Mouse (Mus musculus): ENCODE data around the gene Rrp8. TPM values are rescaled to one million over a fixed set of nuclear protein-coding genes. Genes with fewer than 3 reads are reported as not detected.
"Not testable (repeated sequence)": the region's sequence is repeated elsewhere in the genome, so short reads cannot be mapped to it uniquely, and the experiment has no call there.

The Rrp8 gene
- polyA plus RNA-seq, 1 experiment: 16.3 TPM

- peak within 1 kb of the TSS; percentile 14; the same call in 1 of the 2 replicates for H3K27ac ChIP-seq (ENCODE audit: control insufficient read depth, insufficient read depth, low read length)
- peaks cover 39% of the 10 kb centered on the region for H3K36me3 ChIP-seq (ENCODE audit: control insufficient read depth, insufficient read depth, low read length)
- no peaks in the 10 kb centered on the region for H3K27me3 ChIP-seq (ENCODE audit: control insufficient read depth, insufficient read depth, low read length)
- 0 out of 2 replicates have a peak, but pooled peaks cover 6% of the 10 kb centered on the region for H3K4me1 ChIP-seq (replicated peaks; ENCODE audit: control insufficient read depth, insufficient read depth, low read length)
- TF ChIP-seq POLR2A (IDR thresholded peaks at IDR 0.05; ENCODE audit: control insufficient read depth, extremely low read depth, insufficient read depth, low read length, poor library complexity): peak; percentile 80
- TF ChIP-seq CTCF (IDR thresholded peaks at IDR 0.05; ENCODE audit: borderline replicate concordance, control insufficient read depth, extremely low read depth, insufficient read depth, low read length, poor library complexity): no peak
- under 1% methylated on average over 62 of the region's 62 CpGs for WGBS
- H3K4me3 ChIP-seq (ENCODE audit: control insufficient read depth, insufficient read depth, low read length): peak within 1 kb of the TSS; percentile 94
- peak; percentile 88 for DNase-seq
Observed at GRCm38 (mm10) chr7:105736264-105736901, 802 bp downstream of the Rrp8 start, which contains the start of gene Ilk. Gene Ilk, plus strand, starts transcription at chr7:105736592.

- not testable (repeated sequence) for H3K4me3 ChIP-seq (ENCODE audit: control insufficient read depth, insufficient read depth, low read length); DNase-seq; H3K4me1 ChIP-seq (replicated peaks; ENCODE audit: control insufficient read depth, insufficient read depth, low read length); H3K27ac ChIP-seq (ENCODE audit: control insufficient read depth, insufficient read depth, low read length); H3K27me3 ChIP-seq (ENCODE audit: control insufficient read depth, insufficient read depth, low read length)
- peaks cover 43% of the 10 kb centered on the region for H3K36me3 ChIP-seq (ENCODE audit: control insufficient read depth, insufficient read depth, low read length)
- WGBS: 47% methylated on average over 4 of the region's 4 CpGs
Observed at GRCm38 (mm10) chr7:105735464-105735863, 1.7 kb downstream of the Rrp8 start.

- 92% methylated on average over 8 of the region's 8 CpGs for WGBS
- no peak for DNase-seq
- Histone ChIP-seq H3K4me1 (replicated peaks; ENCODE audit: control insufficient read depth, insufficient read depth, low read length) (0 out of 2 replicates have a peak, but pooled peaks cover 6% of the 10 kb centered on the region), H3K27me3 (ENCODE audit: control insufficient read depth, insufficient read depth, low read length) (no peaks in the 10 kb centered on the region), H3K27ac (ENCODE audit: control insufficient read depth, insufficient read depth, low read length) (no peak overlapping the region), H3K36me3 (ENCODE audit: control insufficient read depth, insufficient read depth, low read length) (peaks cover 39% of the 10 kb centered on the region), H3K4me3 (ENCODE audit: control insufficient read depth, insufficient read depth, low read length) (no peak overlapping the region)
- TF ChIP-seq CTCF (IDR thresholded peaks at IDR 0.05; ENCODE audit: borderline replicate concordance, control insufficient read depth, extremely low read depth, insufficient read depth, low read length, poor library complexity) (no peak), POLR2A (IDR thresholded peaks at IDR 0.05; ENCODE audit: control insufficient read depth, extremely low read depth, insufficient read depth, low read length, poor library complexity) (no peak)
Observed at GRCm38 (mm10) chr7:105734826-105735225, 2.4 kb downstream of the Rrp8 start.

- Histone ChIP-seq H3K4me3 (ENCODE audit: control insufficient read depth, insufficient read depth, low read length) (no peak overlapping the region), H3K4me1 (replicated peaks; ENCODE audit: control insufficient read depth, insufficient read depth, low read length) (0 out of 2 replicates have a peak, but pooled peaks cover 4% of the 10 kb centered on the region), H3K27ac (ENCODE audit: control insufficient read depth, insufficient read depth, low read length) (no peak overlapping the region), H3K36me3 (ENCODE audit: control insufficient read depth, insufficient read depth, low read length) (peaks cover 39% of the 10 kb centered on the region), H3K27me3 (ENCODE audit: control insufficient read depth, insufficient read depth, low read length) (no peaks in the 10 kb centered on the region)
- TF ChIP-seq CTCF (IDR thresholded peaks at IDR 0.05; ENCODE audit: borderline replicate concordance, control insufficient read depth, extremely low read depth, insufficient read depth, low read length, poor library complexity): no peak
- no peak for TF ChIP-seq POLR2A (IDR thresholded peaks at IDR 0.05; ENCODE audit: control insufficient read depth, extremely low read depth, insufficient read depth, low read length, poor library complexity)
- WGBS: 99% methylated on average over 11 of the region's 11 CpGs
- DNase-seq: no peak
Observed at GRCm38 (mm10) chr7:105733836-105734235, 3.3 kb downstream of the Rrp8 start.

- no peak overlapping the region for H3K27ac ChIP-seq (ENCODE audit: control insufficient read depth, insufficient read depth, low read length)
Observed at GRCm38 (mm10) chr7:105728701-105729428, 8.3 kb downstream of the Rrp8 start.

GRCm38 (mm10) chr7:105726980-105727325 is 10.2 kb downstream of the Rrp8 start:
- H3K36me3 ChIP-seq (ENCODE audit: control insufficient read depth, insufficient read depth, low read length): peaks cover 15% of the 10 kb centered on the region
- no peak overlapping the region for H3K27ac ChIP-seq (ENCODE audit: control insufficient read depth, insufficient read depth, low read length)
- H3K27me3 ChIP-seq (ENCODE audit: control insufficient read depth, insufficient read depth, low read length): no peaks in the 10 kb centered on the region
- TF ChIP-seq POLR2A (IDR thresholded peaks at IDR 0.05; ENCODE audit: control insufficient read depth, extremely low read depth, insufficient read depth, low read length, poor library complexity) (no peak), CTCF (IDR thresholded peaks at IDR 0.05; ENCODE audit: borderline replicate concordance, control insufficient read depth, extremely low read depth, insufficient read depth, low read length, poor library complexity) (no peak)
- DNase-seq: no peak
- H3K4me3 ChIP-seq (ENCODE audit: control insufficient read depth, insufficient read depth, low read length): no peak overlapping the region
- H3K4me1 ChIP-seq (replicated peaks; ENCODE audit: control insufficient read depth, insufficient read depth, low read length): no peaks in the 10 kb centered on the region
- 68% methylated on average over 4 of the region's 4 CpGs for WGBS

More at GRCm38 (mm10) chr7:105728701-105729428, 8.3 kb downstream of the Rrp8 start:
- no peaks in the 10 kb centered on the region for H3K27me3 ChIP-seq (ENCODE audit: control insufficient read depth, insufficient read depth, low read length)
- TF ChIP-seq CTCF (IDR thresholded peaks at IDR 0.05; ENCODE audit: borderline replicate concordance, control insufficient read depth, extremely low read depth, insufficient read depth, low read length, poor library complexity) (no peak), POLR2A (IDR thresholded peaks at IDR 0.05; ENCODE audit: control insufficient read depth, extremely low read depth, insufficient read depth, low read length, poor library complexity) (no peak)
- WGBS: 77% methylated on average over 6 of the region's 6 CpGs
- DNase-seq: no peak
- H3K36me3 ChIP-seq (ENCODE audit: control insufficient read depth, insufficient read depth, low read length): peaks cover 34% of the 10 kb centered on the region
- no peak overlapping the region for H3K4me3 ChIP-seq (ENCODE audit: control insufficient read depth, insufficient read depth, low read length)
- H3K4me1 ChIP-seq (replicated peaks; ENCODE audit: control insufficient read depth, insufficient read depth, low read length): no peaks in the 10 kb centered on the region
